Mouse (Mus musculus): ENCODE data around the gene Gltpd2. TPM values are rescaled to one million over a fixed set of nuclear protein-coding genes. Genes with fewer than 3 reads are reported as not detected.
"Not testable (repeated sequence)": the region's sequence is repeated elsewhere in the genome, so short reads cannot be mapped to it uniquely, and the experiment has no call there.

Gene Gltpd2
- total RNA-seq (2014; fragmentation: Nextera tagmentation) (not detected in 2 replicates), total RNA-seq (2017) (not detected in 2 replicates)

DNA sequence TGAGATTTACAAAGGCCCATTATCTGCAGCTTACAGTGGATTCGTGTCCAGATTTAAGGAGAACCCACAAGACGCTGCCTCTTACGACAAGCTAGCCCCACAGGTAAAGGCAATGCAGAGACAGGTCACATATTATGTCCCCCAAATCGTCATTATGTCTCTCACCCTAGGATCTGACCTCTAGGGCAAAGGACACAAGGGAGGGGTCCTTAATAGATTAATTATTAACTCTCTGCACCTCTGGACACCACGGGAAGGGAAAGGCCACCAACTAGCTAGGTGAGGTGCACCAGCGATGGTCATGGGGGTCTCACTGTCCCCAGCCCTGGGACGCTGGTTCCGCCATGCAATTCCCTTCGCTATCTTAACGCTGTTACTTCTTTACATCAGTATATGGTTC is at the start of gene Gltpd2:
Gene Gltpd2 (plus strand): TSS at position 274 of the 400 bp plus-strand sequence.
- ATAC-seq (replicated peaks; ENCODE audit: poor library complexity, severe bottlenecking): no peak

DNA sequence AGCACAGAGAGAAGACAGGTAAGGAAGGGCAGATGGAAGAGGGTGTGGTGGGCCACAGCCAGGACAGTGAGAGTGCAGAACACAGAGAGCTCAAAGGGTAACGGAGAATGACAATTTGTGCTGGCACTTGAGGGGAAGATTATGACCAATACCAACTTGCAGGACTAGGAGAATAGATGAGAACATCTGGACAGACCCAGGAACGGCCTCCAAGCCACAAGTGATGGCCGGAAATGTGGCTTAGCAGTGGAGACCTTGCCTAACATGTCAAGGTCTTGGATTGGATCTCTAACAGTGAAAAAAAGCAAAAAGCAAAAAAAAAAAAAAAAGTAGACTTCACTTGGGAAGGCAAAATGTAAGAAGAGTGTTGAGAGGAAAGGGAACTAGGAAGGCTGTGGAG is 49.2 kb upstream of the Gltpd2 start:
- ATAC-seq (replicated peaks; ENCODE audit: poor library complexity, severe bottlenecking): no peak

DNA sequence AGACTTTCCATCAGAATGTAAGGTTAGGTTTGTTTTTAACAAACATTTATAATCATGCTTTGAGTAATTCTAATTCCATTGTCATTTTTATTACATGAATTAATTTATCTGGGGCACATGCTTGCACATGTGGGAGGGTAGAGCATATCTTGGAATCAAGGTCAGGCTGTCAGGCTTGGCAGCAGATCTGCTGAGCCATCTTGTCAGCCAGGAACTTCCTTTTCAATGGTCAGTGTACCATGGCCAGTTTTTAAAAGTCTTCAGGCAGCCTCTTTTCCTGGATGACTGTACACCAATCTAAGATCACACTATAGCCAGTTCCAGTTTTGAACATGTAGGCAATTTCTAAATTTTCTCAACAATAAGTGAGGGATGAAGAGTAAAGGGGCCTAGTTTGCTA is 46.3 kb upstream of the Gltpd2 start:
- ATAC-seq (replicated peaks; ENCODE audit: poor library complexity, severe bottlenecking): no peak

- ATAC-seq (replicated peaks; ENCODE audit: poor library complexity, severe bottlenecking): not testable (repeated sequence)
Measured at GRCm38 (mm10) chr11:70473291-70473690, 45.7 kb upstream of the Gltpd2 start.

DNA sequence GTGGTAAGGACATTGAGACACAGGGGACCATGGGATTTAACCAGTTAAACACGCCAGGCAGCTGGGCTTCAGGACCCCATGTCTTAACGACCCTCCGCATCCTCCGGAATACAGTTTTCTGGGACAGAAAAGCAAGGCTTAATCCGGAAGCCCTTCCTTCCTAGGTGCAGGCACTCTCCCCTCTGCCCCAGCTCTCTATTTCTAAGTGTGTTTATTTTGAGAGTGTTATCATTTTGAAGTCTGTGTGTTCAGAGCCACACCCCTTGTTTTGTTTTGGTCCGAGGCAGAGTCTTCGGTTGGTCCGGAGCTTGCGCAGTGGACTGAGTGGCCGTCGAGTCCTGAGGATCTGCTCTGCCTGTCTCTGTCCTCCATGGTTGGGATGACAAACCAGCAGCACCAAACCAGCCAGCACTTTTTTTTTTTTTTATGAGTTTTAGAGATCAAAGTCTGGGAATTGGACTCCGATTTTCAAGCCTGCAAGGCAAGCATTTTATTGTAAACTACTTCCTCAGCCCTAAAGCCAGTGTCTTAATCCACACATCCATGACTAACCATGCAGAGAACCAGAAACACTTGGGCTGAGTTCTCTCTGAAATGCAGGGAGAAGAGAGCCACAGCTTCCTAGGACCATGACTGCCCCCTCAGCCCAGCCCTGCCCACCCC is 44.0 kb upstream of the Gltpd2 start:
- ATAC-seq (replicated peaks; ENCODE audit: poor library complexity, severe bottlenecking): no peak

- no peak for ATAC-seq (replicated peaks; ENCODE audit: poor library complexity, severe bottlenecking)
Measured at GRCm38 (mm10) chr11:70485498-70485897, 33.5 kb upstream of the Gltpd2 start.

DNA sequence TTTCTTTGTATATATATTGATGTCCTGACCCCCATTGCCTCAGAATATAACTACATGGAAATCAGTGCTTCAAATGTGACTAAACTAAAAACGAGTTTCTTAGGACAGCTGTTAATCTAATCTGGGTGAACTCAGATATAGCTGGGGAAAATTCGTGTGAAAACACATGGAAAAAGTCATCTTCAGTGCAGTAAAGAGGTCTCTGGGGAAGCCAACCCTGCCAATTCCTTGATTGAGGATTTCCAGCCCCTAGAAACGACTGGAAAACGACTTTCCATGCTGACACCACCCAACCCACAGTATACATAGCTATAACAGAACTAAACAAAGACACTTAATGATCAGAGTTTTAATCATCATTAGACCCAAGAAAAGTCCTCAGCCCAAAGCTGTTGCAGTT is 31.2 kb upstream of the Gltpd2 start:
- no peak for ATAC-seq (replicated peaks; ENCODE audit: poor library complexity, severe bottlenecking)

DNA sequence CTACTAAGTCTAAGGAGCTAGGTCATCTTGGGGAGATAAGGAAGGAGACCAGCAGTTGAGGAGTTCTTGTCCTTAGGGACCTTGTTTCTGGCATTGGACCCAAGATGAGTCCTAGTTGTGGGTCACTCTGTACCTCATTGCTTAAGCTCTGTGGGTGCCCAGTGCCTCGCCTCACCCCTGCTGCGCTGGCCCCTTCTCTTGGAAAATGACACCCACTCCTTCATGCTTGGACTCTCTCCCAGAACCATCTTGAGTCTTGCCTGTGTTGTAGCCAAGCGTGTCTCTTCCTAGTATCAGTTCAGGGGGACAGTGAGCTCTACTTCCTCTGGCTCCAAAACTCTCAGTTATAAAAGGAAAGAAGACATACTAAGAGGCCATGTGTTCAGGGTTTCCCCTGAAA is 29.9 kb upstream of the Gltpd2 start:
- 0 out of 2 replicates have a peak, but pooled peaks have one; percentile 22 for ATAC-seq (replicated peaks; ENCODE audit: poor library complexity, severe bottlenecking)

DNA sequence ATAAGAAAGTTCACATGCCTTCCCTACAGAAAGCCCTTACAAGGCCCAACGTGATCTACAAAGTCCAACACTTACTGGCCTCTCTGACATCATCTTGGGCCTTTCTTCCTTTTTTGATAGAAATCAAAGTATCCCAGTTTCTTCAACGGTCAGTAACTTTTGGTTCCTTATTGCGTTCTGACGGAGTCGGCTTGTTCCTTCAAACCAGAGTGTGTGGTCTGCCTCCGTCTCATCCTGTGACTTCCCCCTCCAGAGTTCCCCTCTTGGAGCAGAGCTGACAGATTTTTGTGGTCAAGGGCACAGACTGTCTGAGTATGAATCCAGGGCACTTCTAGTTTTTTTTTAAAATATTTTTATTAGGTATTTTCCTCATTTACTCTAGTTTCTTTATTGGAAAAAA is 29.3 kb upstream of the Gltpd2 start:
- ATAC-seq (replicated peaks; ENCODE audit: poor library complexity, severe bottlenecking): peak; percentile 99

DNA sequence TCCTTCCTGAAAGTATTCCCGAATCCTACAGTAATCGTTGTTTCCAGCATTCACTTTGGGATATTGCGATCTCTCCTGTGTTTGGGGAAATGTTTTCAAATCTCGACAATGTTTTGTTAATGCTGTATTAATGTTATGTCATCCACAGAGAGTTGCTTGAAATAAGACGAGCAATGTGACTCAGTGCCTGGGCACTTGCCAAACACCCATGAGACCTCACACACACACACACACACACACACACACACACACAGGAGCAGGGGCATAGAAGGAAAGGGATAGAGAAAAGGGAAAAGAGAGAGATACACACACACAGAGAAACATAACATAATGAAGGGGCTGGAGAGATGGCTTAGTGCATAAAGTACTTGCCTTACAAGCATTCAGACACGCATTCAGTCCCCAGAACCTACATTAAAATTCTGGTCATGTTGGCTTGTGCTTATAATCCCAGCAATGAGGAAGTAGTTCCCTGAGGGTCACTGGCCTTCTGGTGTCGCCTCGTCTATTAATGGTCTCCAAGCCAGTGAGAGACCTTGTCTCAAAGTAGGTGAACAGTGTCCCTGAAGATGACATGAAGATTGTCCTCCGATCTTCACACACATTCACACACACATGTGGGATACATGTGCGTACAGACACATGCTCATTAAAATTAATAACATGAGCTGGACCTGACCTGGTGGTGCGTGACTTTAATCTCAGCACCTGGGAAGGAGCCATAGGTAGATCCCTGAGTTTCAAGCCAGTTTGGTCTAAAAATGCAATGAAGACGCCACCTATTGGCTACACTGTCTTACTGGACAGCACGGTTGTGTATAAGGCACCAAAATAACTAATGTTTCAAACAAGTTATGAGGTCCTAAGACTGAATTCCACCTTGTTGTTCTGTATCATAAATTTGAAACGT is 19.2 kb upstream of the Gltpd2 start:
- ATAC-seq (replicated peaks; ENCODE audit: poor library complexity, severe bottlenecking): no peak

DNA sequence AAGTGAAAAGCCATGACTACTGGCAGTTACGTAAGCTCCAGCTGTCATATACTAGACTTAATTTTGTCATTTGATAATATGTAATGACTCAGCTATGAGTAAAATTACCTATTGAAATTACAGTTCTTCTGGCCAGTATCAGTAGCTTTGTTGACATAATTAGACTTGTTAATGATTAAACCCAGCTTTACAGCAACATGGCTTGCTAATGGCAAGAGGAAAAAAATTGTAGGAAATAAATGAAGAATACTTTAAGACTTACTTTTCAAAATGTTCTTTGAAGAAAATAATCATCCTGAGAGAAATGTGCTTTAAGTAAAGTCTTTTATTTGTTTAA is 18.6 kb upstream of the Gltpd2 start:
- ATAC-seq (replicated peaks; ENCODE audit: poor library complexity, severe bottlenecking): no peak

DNA sequence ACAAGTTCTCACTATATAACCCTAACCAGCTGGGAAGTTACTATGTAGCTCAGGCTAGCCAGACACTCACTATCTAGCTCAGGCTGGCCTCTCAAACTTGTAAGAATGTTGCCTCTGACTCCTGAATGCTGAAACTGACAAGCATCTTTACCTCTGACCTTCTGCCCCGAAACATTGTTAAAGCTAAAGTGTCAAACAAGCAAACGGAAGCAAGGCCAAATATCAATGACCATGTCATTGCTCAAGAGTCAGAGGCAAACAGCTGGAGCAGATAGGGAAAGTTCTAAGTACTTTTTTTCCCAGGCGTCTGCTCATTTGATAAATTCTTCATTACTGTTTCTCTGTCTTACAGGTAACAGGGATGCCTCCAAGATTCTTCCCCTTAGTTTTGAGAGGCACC is 17.0 kb upstream of the Gltpd2 start:
- ATAC-seq (replicated peaks; ENCODE audit: poor library complexity, severe bottlenecking): no peak

DNA sequence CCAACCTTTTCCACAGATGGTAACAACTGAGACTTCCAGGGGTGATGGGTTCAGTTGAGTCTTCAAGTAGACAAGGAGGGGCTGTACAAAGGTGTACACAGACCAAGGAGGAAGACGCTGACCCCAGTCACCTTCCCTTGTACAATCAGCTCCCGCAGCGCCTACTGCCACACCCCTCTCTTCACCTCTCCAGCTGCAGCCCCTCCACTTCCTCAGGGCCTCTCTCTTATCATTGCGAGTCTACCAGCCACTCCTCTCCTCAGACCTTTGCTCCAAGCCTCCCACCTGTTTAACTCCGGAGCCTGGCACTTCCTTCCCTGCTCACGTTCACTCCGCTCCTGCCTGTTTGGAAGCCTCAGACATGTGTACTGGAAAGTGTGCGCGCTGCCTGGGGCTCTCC is 14.0 kb upstream of the Gltpd2 start, which contains the start of gene Tm4sf5:
Gene Tm4sf5 (plus strand): TSS at position 275 of the 400 bp plus-strand sequence.
- ATAC-seq (replicated peaks; ENCODE audit: poor library complexity, severe bottlenecking): no peak

DNA sequence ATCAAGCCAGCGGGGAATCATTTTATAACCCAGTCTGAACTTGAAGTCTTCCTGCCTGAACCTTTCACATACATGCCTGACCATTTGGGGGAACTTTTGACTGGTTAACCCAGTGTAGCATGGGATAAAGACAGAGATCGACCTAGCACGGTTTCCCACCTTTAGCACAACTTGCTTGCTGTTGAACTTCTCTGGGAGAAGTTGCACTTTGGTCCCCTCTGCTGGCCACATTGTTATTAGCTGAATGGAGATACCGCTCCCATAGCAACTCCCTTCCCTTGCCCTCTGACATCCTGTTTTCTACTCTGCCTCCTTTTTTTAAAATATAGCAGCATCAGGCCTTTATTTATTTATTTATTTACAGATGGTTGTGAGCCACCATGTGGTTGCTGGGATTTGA is 12.6 kb upstream of the Gltpd2 start:
- peak; percentile 79 for ATAC-seq (replicated peaks; ENCODE audit: poor library complexity, severe bottlenecking)

DNA sequence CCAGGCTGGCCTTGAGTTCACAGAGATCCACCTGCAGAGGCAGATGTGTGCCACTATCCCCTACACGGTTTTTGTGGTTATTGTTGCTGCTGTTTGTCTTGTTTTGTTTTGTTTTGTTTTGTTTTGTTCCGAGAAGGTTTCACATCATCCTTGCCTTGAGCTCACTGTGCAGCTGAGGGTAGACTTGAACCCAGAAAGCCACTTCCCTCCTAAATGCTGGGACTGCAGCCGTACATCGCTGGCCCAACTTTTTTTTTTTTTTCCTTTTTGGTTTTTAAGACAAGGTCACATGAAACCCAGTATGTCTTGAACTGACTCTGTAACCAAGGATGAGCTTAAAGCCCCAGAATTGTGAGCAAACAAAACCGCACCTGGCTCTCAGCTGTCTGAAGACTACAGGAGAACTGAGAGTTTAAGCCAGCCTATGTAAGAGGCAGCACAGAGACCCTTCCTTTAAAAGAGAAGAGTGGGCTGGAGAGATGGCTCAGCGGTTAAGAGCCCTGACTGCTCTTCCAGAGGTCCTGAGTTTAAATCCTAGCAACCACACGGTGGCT is 12.0 kb upstream of the Gltpd2 start:
- no peak for ATAC-seq (replicated peaks; ENCODE audit: poor library complexity, severe bottlenecking)

DNA sequence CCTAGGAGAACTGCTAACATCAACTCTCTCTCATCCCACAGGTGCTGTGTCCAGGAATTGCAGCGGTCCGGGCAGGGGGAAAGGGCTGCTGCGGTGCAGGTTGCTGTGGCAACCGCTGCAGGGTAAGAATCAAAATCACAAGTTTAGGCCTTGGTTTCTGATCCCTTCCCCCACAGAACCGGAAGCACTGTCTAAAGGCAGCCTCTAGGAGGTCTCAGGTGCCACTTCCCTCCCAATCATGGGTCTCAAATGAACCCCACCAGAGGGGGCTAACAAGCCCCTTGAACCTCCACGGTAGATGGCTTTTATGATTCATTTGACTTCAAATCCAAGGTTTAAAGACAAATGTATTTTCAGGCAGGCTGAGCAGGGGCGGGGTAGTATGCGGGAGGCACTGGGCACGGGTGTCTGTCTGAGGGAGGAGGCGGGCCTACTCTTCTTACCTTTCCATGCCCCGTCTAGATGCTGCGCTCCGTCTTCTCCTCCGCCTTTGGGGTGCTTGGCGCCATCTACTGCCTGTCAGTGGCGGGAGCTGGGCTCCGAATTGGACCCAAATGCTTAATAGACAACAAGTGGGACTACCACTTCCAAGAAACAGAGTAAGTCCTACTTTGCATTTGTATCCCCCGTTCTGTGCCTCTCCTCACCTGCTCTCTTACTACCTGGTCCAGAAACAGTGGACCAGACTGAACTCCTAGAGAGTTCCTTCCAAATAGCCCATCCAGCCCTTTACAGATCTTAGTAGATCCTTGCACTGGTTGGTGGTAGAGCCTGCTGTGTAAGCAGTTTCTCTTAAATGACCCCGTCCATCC is 9.0 kb upstream of the Gltpd2 start:
- ATAC-seq (replicated peaks; ENCODE audit: poor library complexity, severe bottlenecking): peak; percentile 55; the same call in 1 of the 2 replicates

- ATAC-seq (replicated peaks; ENCODE audit: poor library complexity, severe bottlenecking): no peak
Measured at GRCm38 (mm10) chr11:70511242-70511641, 7.8 kb upstream of the Gltpd2 start.

GRCm38 (mm10) chr11:70511825-70512224 is 7.2 kb upstream of the Gltpd2 start:
- ATAC-seq (replicated peaks; ENCODE audit: poor library complexity, severe bottlenecking): no peak

DNA sequence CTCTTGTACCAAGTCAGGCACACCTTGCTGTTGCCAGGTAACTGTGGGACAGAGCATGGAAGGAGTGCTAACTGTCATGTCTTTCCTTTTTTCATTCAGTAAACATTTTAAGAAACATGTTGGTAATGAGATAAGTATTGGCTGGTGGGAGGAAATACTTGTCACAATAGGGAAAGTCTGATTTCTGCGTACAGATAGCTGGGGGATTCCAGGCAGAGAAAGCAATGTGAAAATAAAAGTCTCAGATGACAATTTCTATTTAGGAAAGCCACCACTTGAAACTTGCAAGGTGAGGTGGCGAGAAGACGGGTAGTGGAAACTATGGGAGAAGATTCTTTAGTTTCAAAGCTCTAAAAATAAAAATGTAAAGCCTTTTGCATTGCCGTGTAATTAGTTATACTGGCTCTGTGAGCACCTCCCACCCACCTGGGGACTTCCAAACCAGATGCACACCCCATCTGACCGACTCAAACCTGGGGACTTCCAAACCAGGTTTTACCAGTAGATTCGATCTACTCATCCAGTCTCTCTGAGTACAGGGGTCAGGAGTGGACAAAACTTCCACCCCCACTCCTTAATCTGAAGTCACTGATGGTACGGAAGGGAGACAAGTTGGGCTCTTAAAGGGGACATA is 6.2 kb upstream of the Gltpd2 start:
- no peak for ATAC-seq (replicated peaks; ENCODE audit: poor library complexity, severe bottlenecking)

DNA sequence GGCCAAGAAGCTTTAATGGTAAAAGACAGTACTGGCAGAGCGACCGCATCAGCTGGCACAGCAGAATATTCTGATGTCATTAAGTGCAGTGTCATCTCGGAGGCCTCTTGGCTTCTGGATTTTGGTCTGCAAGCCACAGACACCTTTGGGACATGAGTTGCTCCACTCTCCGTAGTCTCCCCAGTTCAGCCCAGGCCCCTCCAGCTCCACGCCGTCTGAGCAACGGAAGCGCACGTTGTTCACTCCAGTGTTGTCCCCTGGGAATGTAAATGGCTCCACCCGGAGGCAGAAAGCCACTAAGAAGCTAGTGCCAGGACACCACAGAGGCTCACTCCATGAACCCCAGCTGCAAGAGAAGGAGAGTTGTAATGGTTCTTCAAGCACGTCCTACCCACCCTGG is 5.5 kb upstream of the Gltpd2 start:
- ATAC-seq (replicated peaks; ENCODE audit: poor library complexity, severe bottlenecking): no peak

All from granulocyte monocyte progenitor cell, adult 5-6 weeks (primary cell).